Mouse (Mus musculus) thymus, adult 2 months (tissue): ENCODE results near the gene Dnajc8.

Experiments used
- CTCF ChIP-seq: fragments of 200-500 bp; IDR thresholded peaks from 2 replicates; pipeline ENCODE4 v1.5.1; 2012; ENCODE audit warnings: mild to moderate bottlenecking, control low read depth, low read length, moderate library complexity, borderline replicate concordance; ENCODE audit not compliant: control insufficient read depth, poor library complexity, insufficient read depth; ENCODE audit errors: extremely low read depth
- POLR2A ChIP-seq: fragments of 200-500 bp; IDR thresholded peaks from 2 replicates; pipeline ENCODE4 v1.6.1; 2012; ENCODE audit warnings: mild to moderate bottlenecking, low read length, control low read depth, moderate library complexity; ENCODE audit not compliant: control insufficient read depth, poor library complexity, insufficient read depth; ENCODE audit errors: extremely low read depth

DNA sequence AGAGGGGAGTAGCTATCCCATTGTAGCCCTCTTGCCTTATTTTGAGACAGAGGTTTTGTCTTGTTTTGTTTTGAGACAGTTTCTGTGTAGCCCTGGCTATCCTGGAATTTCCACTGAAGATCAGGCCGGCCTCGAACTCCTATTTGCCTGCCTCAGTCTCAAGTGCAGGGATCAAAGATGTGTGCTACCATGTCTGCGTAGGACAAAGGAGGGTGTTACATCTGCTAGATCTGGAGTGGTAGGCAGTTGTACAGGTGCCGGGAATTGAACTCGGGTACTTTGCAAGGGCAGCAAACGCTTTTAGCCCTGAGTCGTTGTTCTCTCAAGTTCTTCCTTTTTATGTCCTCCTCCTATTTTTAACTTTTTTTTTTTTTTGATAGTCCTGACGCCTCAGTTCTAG is 44.3 kb upstream of the Dnajc8 start:
- TF ChIP-seq CTCF (no peak), POLR2A (no peak)
